Mouse (Mus musculus) neural tube, embryonic 11.5 days (tissue): ENCODE measurements around the gene Cx3cr1. TPM values are rescaled to one million over a fixed set of nuclear protein-coding genes. Genes with fewer than 3 reads are reported as not detected.
A peak's percentile ranks its signal among the peaks of the same experiment; 100 is the strongest.

Source experiments
- ATAC-seq: fragments of 200-750 bp; cut with Nextera tagmentation; 2 replicates; pipeline ENCODE4 v1.8.0; 2017; ENCODE audit warnings: moderate number of reproducible peaks, mild to moderate bottlenecking, moderate TSS enrichment, moderate library complexity; ENCODE audit not compliant: insufficient read depth, low FRiP score, low TSS enrichment
- DNase-seq: peaks from one replicate; pipeline ENCODE4 v3.0.0-alpha.2; 2015; ENCODE audit warnings: low spot score
- H3K27ac ChIP-seq: fragments of 300-500 bp; sonication (generic); 2 replicates; pipeline ENCODE4 v1.5.1; 2014; ENCODE audit warnings: low read depth, mild to moderate bottlenecking, low read length
- H3K27me3 ChIP-seq: fragments of 300-500 bp; sonication (generic); 2 replicates; pipeline ENCODE4 v1.6.1; 2014; ENCODE audit warnings: mild to moderate bottlenecking, low read length, mixed read lengths; ENCODE audit not compliant: control insufficient read depth, insufficient read depth
- H3K36me3 ChIP-seq: fragments of 300-500 bp; sonication (generic); 2 replicates; pipeline ENCODE4 v1.6.1; 2014; ENCODE audit warnings: mild to moderate bottlenecking, low read length, moderate library complexity, mixed read lengths; ENCODE audit not compliant: control insufficient read depth, insufficient read depth
- H3K4me1 ChIP-seq: fragments of 300-500 bp; sonication (generic); 2 replicates; pipeline ENCODE4 v1.6.1; 2014; ENCODE audit warnings: low read length, mixed read lengths; ENCODE audit not compliant: control insufficient read depth, insufficient read depth
- H3K4me2 ChIP-seq: fragments of 300-500 bp; sonication (generic); 2 replicates; pipeline ENCODE4 v1.6.1; 2014; ENCODE audit warnings: low read depth, mild to moderate bottlenecking, moderate library complexity
- H3K4me3 ChIP-seq: fragments of 300-500 bp; sonication (generic); 2 replicates; pipeline ENCODE4 v1.5.1; 2014; ENCODE audit warnings: low read depth, low read length
- H3K9ac ChIP-seq: fragments of 300-500 bp; sonication (generic); 2 replicates; pipeline ENCODE4 v1.6.1; 2014; ENCODE audit warnings: mild to moderate bottlenecking, low read length
- H3K9me3 ChIP-seq: fragments of 300-500 bp; sonication (generic); 2 replicates; pipeline ENCODE4 v1.6.1; 2016; ENCODE audit warnings: low read length; ENCODE audit not compliant: control insufficient read depth
- WGBS: fragments of 180-500 bp; shearing (Covaris S2); extraction: QIAGEN DNeasy Blood & Tissue Kit; methylation state at CpG from one replicate; pipeline ENCODE4 v1.1.7; 2014; 5-methylcytosine and 5-hydroxymethylcytosine counted together
- polyA plus RNA-seq: library from polyadenylated mRNA; unstranded; fragments of >200 nt; fragmentation: Nextera tagmentation; extraction: Ambion mirVana; gene quantifications from 2 replicates; pipeline ENCODE4 v1.2.1, GENCODE M21; 2014

The Cx3cr1 gene
- polyA plus RNA-seq, 1 experiment from 2014 or later: 2.9 TPM

- Histone ChIP-seq H3K9ac (no peak overlapping the region), H3K4me2 (no peak overlapping the region), H3K4me1 (no peaks in the 10 kb centered on the region), H3K9me3 (no peaks in the 10 kb centered on the region), H3K27me3 (no peaks in the 10 kb centered on the region), H3K27ac (no peak overlapping the region), H3K4me3 (no peak overlapping the region), H3K36me3 (no peaks in the 10 kb centered on the region)
- ATAC-seq (no peak), DNase-seq (no peak)
- 75% methylated on average over 7 of the region's 7 CpGs for WGBS
Observed at GRCm38 (mm10) chr9:120079901-120080300, 10.2 kb upstream of the Cx3cr1 start.

DNA sequence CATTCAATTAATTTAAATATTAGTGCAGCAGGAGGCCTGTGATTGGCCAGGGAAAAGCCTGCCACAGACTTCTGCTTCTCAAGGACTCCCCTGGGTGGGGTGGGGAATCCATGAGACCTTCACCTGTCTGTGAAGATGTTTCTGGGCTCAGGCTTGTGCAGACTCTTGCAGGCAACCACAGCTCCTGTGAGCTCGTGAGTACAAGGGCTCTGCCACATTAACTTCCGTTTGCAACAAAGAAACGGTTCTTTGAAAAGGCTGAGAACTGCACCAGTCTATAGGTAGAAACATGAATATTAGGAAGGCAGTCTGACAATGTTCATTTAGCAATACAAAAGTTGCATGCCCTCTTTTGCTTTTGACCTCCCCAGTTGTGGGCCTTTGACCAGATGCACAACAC lies 8.6 kb upstream of the Cx3cr1 start:
- no peak for DNase-seq
- Histone ChIP-seq H3K36me3 (no peaks in the 10 kb centered on the region), H3K9me3 (no peaks in the 10 kb centered on the region), H3K4me2 (no peak overlapping the region), H3K9ac (no peak overlapping the region), H3K27ac (no peak overlapping the region), H3K4me3 (no peak overlapping the region), H3K4me1 (no peaks in the 10 kb centered on the region), H3K27me3 (no peaks in the 10 kb centered on the region)
- 89% methylated on average over 3 of the region's 3 CpGs for WGBS
- no peak for ATAC-seq

- Histone ChIP-seq H3K36me3 (no peaks in the 10 kb centered on the region), H3K9ac (no peak overlapping the region), H3K27ac (no peak overlapping the region), H3K27me3 (no peaks in the 10 kb centered on the region), H3K4me1 (no peaks in the 10 kb centered on the region), H3K4me2 (no peak overlapping the region), H3K9me3 (no peaks in the 10 kb centered on the region), H3K4me3 (no peak overlapping the region)
- ATAC-seq (no peak), DNase-seq (no peak)
- 89% methylated on average over 7 of the region's 7 CpGs for WGBS
Observed at GRCm38 (mm10) chr9:120074516-120074915, 4.8 kb upstream of the Cx3cr1 start.

GRCm38 (mm10) chr9:120073169-120073568 lies 3.5 kb upstream of the Cx3cr1 start:
- Histone ChIP-seq H3K27me3 (no peaks in the 10 kb centered on the region), H3K4me2 (no peak overlapping the region), H3K36me3 (no peaks in the 10 kb centered on the region), H3K9me3 (no peaks in the 10 kb centered on the region), H3K4me3 (no peak overlapping the region), H3K4me1 (no peaks in the 10 kb centered on the region), H3K27ac (no peak overlapping the region), H3K9ac (no peak overlapping the region)
- 24% methylated on average over 3 of the region's 3 CpGs for WGBS
- 0 out of 2 replicates have a peak, but pooled peaks have one; percentile 27 for ATAC-seq
- DNase-seq: peak; percentile 82

DNA sequence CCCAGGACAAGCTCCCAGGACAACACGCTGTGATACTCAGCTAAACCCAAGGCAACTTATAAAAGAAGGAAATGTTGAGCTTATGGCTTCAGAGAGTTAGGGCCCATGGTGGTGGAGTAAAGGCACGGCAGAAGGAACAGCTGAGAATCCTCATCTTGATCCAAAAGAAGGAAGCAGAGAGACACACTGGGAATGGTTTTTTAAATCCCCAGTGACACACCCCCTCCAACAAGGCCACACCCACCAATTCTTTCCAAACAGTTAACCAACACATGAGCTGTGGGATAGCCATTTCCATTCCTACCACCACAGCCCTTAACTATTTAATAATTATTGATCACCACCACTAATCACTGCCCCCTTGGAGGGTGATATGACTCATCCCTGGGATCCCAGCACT lies 1.6 kb upstream of the Cx3cr1 start:
- H3K27ac ChIP-seq: no peak overlapping the region
- H3K4me1 ChIP-seq: no peaks in the 10 kb centered on the region
- H3K36me3 ChIP-seq: no peaks in the 10 kb centered on the region
- no peaks in the 10 kb centered on the region for H3K9me3 ChIP-seq
- no peak overlapping the region for H3K4me3 ChIP-seq
- H3K4me2 ChIP-seq: no peak overlapping the region
- DNase-seq (no peak), ATAC-seq (no peak)
- H3K9ac ChIP-seq: no peak overlapping the region
- WGBS: 76% methylated on average over 2 of the region's 2 CpGs
- H3K27me3 ChIP-seq: no peaks in the 10 kb centered on the region

DNA sequence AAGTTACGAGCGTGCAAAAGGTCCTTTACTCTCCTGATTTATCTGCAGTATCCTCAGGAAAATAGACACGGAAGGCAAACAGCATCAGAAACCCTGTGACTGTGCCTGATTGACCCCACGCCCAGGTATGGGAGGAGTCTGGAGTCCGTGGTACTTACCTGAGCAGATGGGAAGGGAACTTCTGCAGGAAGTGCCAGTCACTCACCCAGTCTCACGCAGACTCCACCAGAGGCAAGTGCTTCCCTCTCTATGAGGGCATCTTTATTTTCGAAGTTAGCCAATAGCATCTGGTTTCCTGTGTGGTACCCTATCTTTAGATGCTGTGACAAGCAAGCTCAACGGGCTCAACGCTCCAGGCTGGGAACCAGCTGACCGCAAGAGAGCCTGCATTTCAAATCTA lies 1.6 kb downstream of the Cx3cr1 start:
- H3K4me3 ChIP-seq: no peak overlapping the region
- ATAC-seq: no peak
- WGBS: 65% methylated on average over 10 of the region's 10 CpGs

GRCm38 (mm10) chr9:120067609-120068008 lies 2.1 kb downstream of the Cx3cr1 start:
- Histone ChIP-seq H3K9me3 (no peaks in the 10 kb centered on the region), H3K9ac (no peak overlapping the region), H3K4me2 (no peak overlapping the region), H3K27ac (no peak overlapping the region), H3K27me3 (no peaks in the 10 kb centered on the region), H3K4me3 (no peak overlapping the region), H3K36me3 (no peaks in the 10 kb centered on the region), H3K4me1 (no peaks in the 10 kb centered on the region)
- 84% methylated on average over 2 of the region's 2 CpGs for WGBS
- no peak for DNase-seq
- ATAC-seq: no peak

More for the DNA sequence above, 1.6 kb downstream of the Cx3cr1 start:
- H3K9ac ChIP-seq: no peak overlapping the region
- H3K9me3 ChIP-seq: no peaks in the 10 kb centered on the region
- no peaks in the 10 kb centered on the region for H3K27me3 ChIP-seq
- DNase-seq: no peak
- no peak overlapping the region for H3K4me2 ChIP-seq
- no peaks in the 10 kb centered on the region for H3K36me3 ChIP-seq
- H3K27ac ChIP-seq: no peak overlapping the region
- H3K4me1 ChIP-seq: no peaks in the 10 kb centered on the region

DNA sequence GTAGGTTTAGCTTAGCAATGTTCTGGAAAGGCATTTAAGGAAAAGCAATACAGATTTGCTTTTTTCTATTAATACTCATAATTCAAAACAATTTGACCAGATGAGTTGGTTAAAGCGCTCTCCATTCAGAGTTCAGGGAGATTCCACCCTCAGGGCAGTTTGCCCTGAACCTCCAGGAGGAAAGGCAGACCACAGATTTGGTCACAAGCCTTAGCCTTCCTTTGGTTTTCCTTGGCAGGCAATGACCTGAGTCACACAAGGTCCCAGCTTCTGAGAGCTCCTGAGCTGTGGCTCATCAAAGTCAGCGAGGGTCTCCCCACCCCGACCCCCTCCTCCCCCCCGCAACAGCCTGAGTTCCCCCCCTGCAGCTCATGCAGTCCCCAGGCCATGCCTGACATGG lies 5.4 kb downstream of the Cx3cr1 start:
- H3K9me3 ChIP-seq: no peaks in the 10 kb centered on the region
- no peaks in the 10 kb centered on the region for H3K36me3 ChIP-seq
- 72% methylated on average over 4 of the region's 4 CpGs for WGBS
- H3K4me3 ChIP-seq: no peak overlapping the region
- H3K4me1 ChIP-seq: no peaks in the 10 kb centered on the region
- H3K9ac ChIP-seq: no peak overlapping the region
- H3K4me2 ChIP-seq: no peak overlapping the region
- DNase-seq: no peak
- no peak for ATAC-seq
- no peak overlapping the region for H3K27ac ChIP-seq
- no peaks in the 10 kb centered on the region for H3K27me3 ChIP-seq

DNA sequence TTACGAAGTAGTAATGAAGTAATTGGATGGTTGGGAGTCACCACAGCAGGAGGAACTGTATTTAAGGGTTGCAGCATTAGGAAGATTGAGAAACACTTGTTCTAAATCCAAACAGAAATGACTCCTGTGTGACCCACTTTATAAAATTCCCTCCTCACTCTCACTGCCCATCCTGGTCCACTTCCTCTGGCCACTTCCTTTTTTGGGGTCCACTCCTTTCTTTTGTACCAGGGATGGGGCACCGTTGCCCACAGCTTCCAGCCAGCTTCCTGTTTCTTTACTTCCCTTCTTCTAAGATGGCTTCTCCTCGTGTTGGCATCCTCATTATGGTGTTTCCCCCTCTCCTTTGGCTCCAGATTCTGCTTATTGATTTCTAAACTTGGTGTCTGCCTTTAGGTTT lies 10.9 kb downstream of the Cx3cr1 start:
- Histone ChIP-seq H3K4me3 (no peak overlapping the region), H3K9me3 (no peaks in the 10 kb centered on the region), H3K27me3 (no peaks in the 10 kb centered on the region), H3K36me3 (no peaks in the 10 kb centered on the region), H3K9ac (no peak overlapping the region), H3K4me2 (no peak overlapping the region), H3K27ac (no peak overlapping the region), H3K4me1 (no peaks in the 10 kb centered on the region)
- DNase-seq (no peak), ATAC-seq (no peak)
- WGBS: 76% methylated on average over 3 of the region's 3 CpGs
